Mouse (Mus musculus): ENCODE results near the gene Phc2.

Phc2 gene

GRCm38 (mm10) chr4:128692149-128692925 lies 37.8 kb downstream of the Phc2 start:
- no peak for DNase-seq (ENCODE audit: low spot score in 2 of 2)

GRCm38 (mm10) chr4:128693207-128693606 lies 38.7 kb downstream of the Phc2 start:
- DNase-seq (ENCODE audit: low spot score in 2 of 2), result no peak

DNA sequence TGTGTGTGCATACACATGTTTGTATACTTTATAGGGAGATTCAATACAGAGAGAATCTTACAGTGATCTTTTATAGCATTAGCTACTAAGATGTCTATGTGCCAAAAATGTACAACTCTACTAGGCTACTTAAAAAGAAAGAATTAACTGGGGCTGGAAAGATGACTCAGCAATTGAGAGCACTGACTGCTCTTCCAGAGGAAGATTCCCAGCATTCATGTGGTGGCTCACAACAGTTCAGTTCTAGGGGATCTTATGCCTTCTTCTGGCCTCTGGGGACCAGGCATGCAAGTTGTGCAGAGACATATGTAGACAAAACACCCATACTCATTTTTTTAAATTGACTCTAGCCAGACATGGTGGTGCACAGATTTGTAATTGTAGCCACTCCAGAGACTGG lies 39.8 kb downstream of the Phc2 start:
- no peak for DNase-seq (ENCODE audit: low spot score in 2 of 2)

GRCm38 (mm10) chr4:128695149-128695548 lies 40.6 kb downstream of the Phc2 start:
- DNase-seq (ENCODE audit: low spot score in 2 of 2), result no peak

GRCm38 (mm10) chr4:128698011-128698861 lies 43.7 kb downstream of the Phc2 start:
- peak in 1 of 2 experiments; percentile 76 for DNase-seq (ENCODE audit: low spot score in 2 of 2)

DNA sequence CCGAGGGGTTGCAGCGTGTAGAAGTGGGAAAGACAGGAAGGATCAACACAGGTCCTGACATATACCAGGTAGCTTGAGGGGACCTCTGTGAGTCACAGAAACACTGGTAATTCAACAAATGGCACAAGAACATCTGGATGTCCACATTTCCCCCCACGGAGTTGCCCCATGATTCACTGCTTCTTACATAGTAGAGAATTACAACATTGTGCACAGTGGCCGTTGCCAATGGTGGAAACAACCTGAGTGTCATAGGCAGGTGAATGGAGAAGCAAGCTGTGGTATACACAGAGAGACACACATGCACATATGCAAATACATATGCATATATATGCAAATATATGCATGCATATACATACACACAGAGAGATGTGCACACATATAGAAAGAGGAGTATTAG lies 45.4 kb downstream of the Phc2 start:
- DNase-seq (ENCODE audit: low spot score in 2 of 2), result no peak

DNA sequence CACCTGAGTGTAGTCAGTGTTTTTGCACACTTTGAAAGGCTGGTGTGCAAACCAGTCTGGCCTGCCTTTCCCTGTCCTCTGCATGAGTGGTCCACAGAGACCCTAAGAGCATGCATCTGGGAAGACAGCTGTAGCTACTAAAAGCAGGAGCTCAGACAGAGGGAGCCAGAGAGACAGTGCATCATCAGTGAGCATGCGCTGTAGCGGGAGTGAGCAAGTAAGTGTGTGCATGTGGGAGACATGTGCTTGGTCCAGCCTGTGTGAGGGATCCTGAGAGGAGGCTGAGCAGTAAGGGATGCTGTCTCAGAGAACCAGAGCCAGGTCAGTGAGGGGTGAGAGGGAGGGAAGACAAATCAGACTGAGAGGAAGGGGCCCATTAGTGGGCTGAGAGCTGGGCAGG lies 46.0 kb downstream of the Phc2 start:
- DNase-seq (ENCODE audit: low spot score in 2 of 2), result no peak

DNA sequence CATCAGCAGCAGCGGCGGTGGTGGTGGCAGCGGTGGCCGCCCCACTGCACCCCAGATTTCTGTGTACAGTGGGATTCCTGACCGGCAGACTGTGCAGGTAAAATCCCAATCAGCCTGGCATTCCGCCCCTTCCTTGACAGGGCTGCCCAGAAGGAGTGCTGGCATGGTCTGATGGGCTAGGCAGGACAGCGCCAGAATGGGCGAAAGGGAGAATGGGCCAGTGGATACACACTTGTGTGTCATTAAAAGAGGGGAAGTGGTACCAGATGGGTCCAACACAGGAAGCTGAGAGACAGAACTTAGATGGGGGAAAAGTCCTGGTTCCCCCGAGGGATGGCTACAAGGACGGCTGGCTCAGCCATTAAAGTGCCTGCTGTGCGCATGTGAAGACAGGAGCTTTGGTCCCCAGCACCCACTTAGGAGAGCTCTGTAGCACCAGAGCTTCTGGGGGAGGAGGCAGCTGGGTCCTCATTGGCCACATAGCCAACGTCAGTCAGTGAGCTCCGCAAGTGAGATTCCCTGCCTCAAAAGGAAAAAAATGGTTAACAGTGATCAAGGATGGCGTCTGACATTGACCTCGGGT lies 50.7 kb downstream of the Phc2 start:
- no peak for DNase-seq (ENCODE audit: low spot score in 2 of 2)

DNA sequence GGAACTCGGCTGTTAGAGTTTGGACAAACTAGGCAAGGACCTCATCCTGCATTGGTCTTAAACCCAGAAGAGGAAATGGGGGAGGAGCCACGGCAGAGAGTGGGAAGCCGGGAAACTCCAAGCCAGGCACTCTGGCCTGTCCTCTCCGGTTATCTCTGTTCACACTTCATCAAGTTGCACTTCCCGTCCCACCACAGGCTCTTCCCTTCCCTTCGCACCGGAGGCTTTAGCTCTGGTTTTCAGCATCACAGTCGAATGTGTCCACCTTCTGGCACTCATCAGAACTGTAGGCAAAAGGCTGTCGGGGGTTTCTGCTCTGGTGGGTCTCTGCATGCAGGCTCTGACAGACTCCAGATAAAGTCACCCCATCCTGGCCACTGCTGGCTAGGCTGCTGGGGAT lies 52.1 kb downstream of the Phc2 start:
- DNase-seq (ENCODE audit: low spot score in 2 of 2), result no peak

DNA sequence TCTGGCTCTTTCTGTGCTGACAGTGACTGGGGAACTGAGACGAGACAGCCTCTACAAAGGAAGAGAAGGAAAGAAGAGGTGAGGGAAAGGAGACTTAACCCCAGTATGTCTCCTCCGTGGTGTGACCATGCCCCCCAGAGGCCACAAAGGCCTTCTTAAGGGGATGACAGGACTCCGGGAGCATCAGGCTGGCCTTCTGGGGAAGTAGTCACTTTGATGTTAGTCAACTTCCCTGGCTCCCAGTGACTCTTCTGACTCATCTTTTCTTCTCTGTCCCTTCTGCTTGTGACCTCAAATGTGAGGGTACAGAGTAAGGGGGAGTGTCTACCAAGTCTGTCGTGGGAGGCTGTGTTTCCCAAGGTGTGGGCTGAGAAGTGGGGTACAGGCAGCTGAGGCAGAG lies 52.9 kb downstream of the Phc2 start:
- no peak for DNase-seq (ENCODE audit: low spot score in 2 of 2)

GRCm38 (mm10) chr4:128709061-128709780 lies 54.7 kb downstream of the Phc2 start:
- no peak for DNase-seq (ENCODE audit: low spot score in 2 of 2)

- no peak for DNase-seq (ENCODE audit: low spot score in 2 of 2)
These were observed 55.3 kb downstream of the Phc2 start for GRCm38 (mm10) chr4:128709781-128710166.

- DNase-seq (ENCODE audit: low spot score in 2 of 2), result no peak
These were observed 55.8 kb downstream of the Phc2 start for GRCm38 (mm10) chr4:128710286-128710685.

DNA sequence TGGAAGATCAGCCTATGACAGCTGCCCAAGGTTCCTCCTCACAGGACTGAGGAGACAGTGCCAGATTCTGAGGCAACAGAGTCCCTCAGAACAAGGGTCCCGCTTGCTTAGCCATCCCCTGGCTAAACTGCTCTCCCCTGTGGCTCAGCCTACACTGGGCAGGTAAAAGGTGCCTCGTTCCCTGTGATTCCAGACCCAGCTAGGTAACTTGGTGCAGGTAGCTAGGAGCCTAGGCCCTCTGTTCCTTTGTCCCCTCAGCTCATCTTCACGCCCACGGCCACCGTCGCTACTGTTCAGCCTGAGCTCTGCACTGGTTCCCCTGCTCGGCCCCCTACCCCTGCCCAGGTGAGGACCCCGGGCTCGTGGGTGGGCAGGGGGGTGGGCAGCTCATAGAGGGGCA lies 56.3 kb downstream of the Phc2 start:
- DNase-seq (ENCODE audit: low spot score in 2 of 2), result no peak

DNA sequence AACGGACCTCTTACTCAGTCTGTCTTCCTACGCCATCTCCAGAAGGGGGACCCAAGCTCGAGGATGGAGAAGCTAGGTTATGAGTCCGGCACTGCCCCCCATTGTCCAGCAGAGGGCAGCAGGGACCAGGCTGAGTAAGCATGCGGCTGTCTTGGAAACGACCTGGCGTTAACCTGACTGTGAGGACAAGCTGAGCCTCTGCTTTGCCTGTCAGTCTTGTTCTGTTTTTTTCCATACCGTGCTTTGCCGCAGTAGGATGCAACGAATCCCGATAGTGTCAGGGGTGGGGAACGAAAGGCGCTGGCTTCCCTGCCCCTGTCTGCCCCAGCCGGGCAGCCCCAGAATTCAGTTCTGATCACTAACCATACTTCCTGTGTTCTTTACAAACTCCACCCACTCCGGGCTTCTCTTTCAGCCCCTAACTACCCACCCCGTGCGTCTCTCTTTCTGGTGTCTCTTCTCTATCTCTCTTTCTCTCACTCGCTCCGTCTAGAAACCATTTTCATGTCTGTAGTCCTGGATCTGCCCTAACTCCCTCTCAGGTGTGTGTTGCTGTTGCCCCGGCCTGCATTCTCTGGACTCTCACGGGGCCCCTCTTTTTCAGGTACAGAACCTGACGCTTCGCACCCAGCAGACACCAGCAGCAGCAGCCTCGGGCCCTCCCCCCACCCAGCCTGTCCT lies 57.1 kb downstream of the Phc2 start:
- peak; percentile 88 to 93 for DNase-seq (ENCODE audit: low spot score in 2 of 2)

- no peak for DNase-seq (ENCODE audit: low spot score in 2 of 2)
These were observed 57.7 kb downstream of the Phc2 start for GRCm38 (mm10) chr4:128712136-128712655.

DNA sequence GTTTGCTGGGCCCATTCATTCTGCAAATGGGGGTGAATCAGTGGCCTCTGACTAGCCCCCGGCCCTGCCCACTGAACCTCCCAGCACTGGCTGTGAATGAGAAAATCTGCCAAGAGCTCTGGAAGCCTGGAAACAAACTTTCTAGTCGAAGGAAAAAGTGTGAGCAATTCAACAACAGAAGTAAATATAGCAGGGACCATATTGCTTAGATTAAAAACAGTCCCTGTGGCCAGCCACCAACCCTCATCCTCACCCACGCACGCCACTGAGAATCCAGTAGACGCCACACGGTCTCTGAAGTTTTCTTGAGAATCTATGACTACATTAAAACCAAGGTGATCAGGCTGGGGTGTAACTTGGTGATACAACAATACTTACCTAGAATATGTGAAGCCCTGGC lies 58.4 kb downstream of the Phc2 start:
- no peak for DNase-seq (ENCODE audit: low spot score in 2 of 2)

DNA sequence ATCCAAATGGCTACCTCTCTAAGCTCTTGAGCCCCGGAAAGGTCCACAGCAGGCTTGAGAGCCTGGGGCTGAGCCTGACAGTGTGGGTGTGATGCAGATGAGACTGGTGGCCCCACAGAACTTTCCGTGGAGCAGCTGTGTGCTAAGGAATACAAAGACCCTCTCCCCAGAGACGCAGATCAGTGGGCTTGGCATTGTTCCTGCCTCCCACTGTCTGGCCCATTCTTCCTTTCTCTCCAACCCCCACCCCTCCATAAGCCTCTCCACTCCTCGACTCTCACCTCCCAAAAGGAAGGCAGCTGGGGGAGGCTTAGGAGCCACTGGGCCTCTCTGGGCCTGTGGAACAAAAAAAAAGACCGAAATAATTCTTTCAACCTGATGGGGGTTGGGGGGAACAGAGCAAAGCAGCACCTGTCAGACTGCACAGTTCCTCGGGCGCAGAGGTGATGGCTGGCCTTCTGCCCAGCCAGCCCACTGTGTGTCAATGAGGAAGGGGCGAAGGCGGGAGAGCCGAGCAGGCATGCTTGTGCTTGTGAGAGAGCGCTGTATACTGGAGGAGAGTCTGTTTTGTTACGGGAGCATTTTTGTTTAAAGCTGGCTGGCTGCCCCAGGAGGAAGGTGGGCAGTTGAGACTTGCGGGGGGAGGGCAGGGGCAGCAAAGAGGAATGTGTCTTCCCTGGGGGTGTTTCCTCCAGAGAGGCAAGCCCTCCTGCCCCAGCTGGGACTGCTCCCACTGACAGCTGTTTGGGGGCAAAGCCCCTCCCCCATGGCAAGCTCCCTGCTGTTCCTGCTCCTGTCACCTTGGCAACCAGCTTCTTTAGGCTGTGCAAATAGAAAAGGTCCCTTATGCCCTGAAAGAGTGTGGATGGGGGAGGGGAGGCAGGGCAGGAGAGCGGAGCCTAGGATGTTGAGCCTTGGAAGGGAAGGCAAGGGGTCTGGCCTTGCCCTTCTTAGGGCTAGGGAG lies 61.0 kb downstream of the Phc2 start:
- DNase-seq (ENCODE audit: low spot score in 2 of 2), result no peak

- DNase-seq (ENCODE audit: low spot score in 2 of 2), result no peak
These were observed 61.8 kb downstream of the Phc2 start for GRCm38 (mm10) chr4:128716279-128716678.

DNA sequence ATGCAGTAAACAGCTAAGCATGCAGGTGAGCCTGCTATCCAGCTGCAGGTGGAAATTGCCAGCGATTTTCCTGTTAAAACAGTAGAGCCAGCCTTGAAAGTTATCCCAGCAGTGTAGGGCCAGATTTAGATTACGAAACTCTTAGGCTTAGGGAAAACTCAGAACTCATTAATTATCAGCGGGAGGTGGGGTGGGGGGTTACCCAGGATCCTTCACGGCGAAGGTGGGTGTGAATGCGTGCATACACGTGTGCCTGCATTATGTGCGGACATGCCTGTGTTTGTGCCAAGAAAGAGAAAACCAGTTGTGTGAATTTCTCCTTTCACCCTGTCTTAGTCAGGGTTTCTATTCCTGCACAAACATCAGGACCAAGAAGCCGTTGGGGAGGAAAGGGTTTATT lies 62.2 kb downstream of the Phc2 start:
- no peak for DNase-seq (ENCODE audit: low spot score in 2 of 2)
